Mouse (Mus musculus): ENCODE results near the gene Scaf1. TPM values are rescaled to one million over a fixed set of nuclear protein-coding genes. Genes with fewer than 3 reads are reported as not detected.
A peak's percentile ranks its signal among the peaks of the same experiment; 100 is the strongest.

Scaf1 gene
- polyA plus RNA-seq, 1 experiment, result 219 TPM

GRCm38 (mm10) chr7:44974383-44975116, 41.6 kb downstream of the Scaf1 start, which contains the start of gene Cpt1c:
Cpt1c (minus strand) TSS chr7:44974851.
- H3K27me3 ChIP-seq (replicated peaks), result peaks cover 29% of the 10 kb centered on the region
- peaks cover 45% of the 10 kb centered on the region for H3K36me3 ChIP-seq (replicated peaks; ENCODE audit: low read length)
- peaks cover 61% of the 10 kb centered on the region for H3K4me1 ChIP-seq
- no peaks in the 10 kb centered on the region for H3K9me3 ChIP-seq
- TF ChIP-seq FLI1 (IDR thresholded peaks at IDR 0.05; ENCODE audit: low read length), result no peak
- no peak for TF ChIP-seq GATA1 (IDR thresholded peaks at IDR 0.05; ENCODE audit: borderline replicate concordance, low read length)
- H3K4me3 ChIP-seq (replicated peaks), result peak within 1 kb of the TSS; percentile 83

GRCm38 (mm10) chr7:44973415-44974130, 42.6 kb downstream of the Scaf1 start:
- Histone ChIP-seq H3K4me3 (replicated peaks) (no peak overlapping the region), H3K36me3 (replicated peaks; ENCODE audit: low read length) (peaks cover 36% of the 10 kb centered on the region), H3K27me3 (replicated peaks) (peaks cover 31% of the 10 kb centered on the region), H3K9me3 (no peaks in the 10 kb centered on the region), H3K4me1 (peaks cover 57% of the 10 kb centered on the region)
- TF ChIP-seq FLI1 (IDR thresholded peaks at IDR 0.05; ENCODE audit: low read length) (no peak), GATA1 (IDR thresholded peaks at IDR 0.05; ENCODE audit: borderline replicate concordance, low read length) (no peak)

GRCm38 (mm10) chr7:44971142-44971541, 45.0 kb downstream of the Scaf1 start:
- no peaks in the 10 kb centered on the region for H3K9me3 ChIP-seq
- peaks cover 48% of the 10 kb centered on the region for H3K4me1 ChIP-seq
- H3K36me3 ChIP-seq (replicated peaks; ENCODE audit: low read length), result peaks cover 11% of the 10 kb centered on the region
- TF ChIP-seq GATA1 (IDR thresholded peaks at IDR 0.05; ENCODE audit: borderline replicate concordance, low read length), result no peak
- TF ChIP-seq FLI1 (IDR thresholded peaks at IDR 0.05; ENCODE audit: low read length), result no peak
- H3K4me3 ChIP-seq (replicated peaks), result peak overlapping the region; percentile 93
- peaks cover 40% of the 10 kb centered on the region for H3K27me3 ChIP-seq (replicated peaks)

GRCm38 (mm10) chr7:44970231-44970691, 45.9 kb downstream of the Scaf1 start:
- peak overlapping the region; percentile 93 for H3K4me3 ChIP-seq (replicated peaks)
- TF ChIP-seq FLI1 (IDR thresholded peaks at IDR 0.05; ENCODE audit: low read length) (no peak), GATA1 (IDR thresholded peaks at IDR 0.05; ENCODE audit: borderline replicate concordance, low read length) (no peak)
- peaks cover 48% of the 10 kb centered on the region for H3K4me1 ChIP-seq

GRCm38 (mm10) chr7:44966638-44967037, 49.5 kb downstream of the Scaf1 start:
- Histone ChIP-seq H3K27me3 (replicated peaks) (peaks cover 54% of the 10 kb centered on the region), H3K4me3 (replicated peaks) (no peak overlapping the region), H3K9me3 (no peaks in the 10 kb centered on the region), H3K4me1 (peaks cover 41% of the 10 kb centered on the region), H3K36me3 (replicated peaks; ENCODE audit: low read length) (no peaks in the 10 kb centered on the region)
- TF ChIP-seq FLI1 (IDR thresholded peaks at IDR 0.05; ENCODE audit: low read length) (no peak), GATA1 (IDR thresholded peaks at IDR 0.05; ENCODE audit: borderline replicate concordance, low read length) (no peak)

More at GRCm38 (mm10) chr7:44970231-44970691, 45.9 kb downstream of the Scaf1 start:
- Histone ChIP-seq H3K36me3 (replicated peaks; ENCODE audit: low read length) (peaks cover 4% of the 10 kb centered on the region), H3K9me3 (no peaks in the 10 kb centered on the region), H3K27me3 (replicated peaks) (peaks cover 46% of the 10 kb centered on the region)

- H3K4me1 ChIP-seq, result peaks cover 41% of the 10 kb centered on the region
- H3K27me3 ChIP-seq (replicated peaks), result peaks cover 54% of the 10 kb centered on the region
- H3K9me3 ChIP-seq, result no peaks in the 10 kb centered on the region
- TF ChIP-seq GATA1 (IDR thresholded peaks at IDR 0.05; ENCODE audit: borderline replicate concordance, low read length) (no peak), FLI1 (IDR thresholded peaks at IDR 0.05; ENCODE audit: low read length) (no peak)
- H3K36me3 ChIP-seq (replicated peaks; ENCODE audit: low read length), result no peaks in the 10 kb centered on the region
- no peak overlapping the region for H3K4me3 ChIP-seq (replicated peaks)
Measured at GRCm38 (mm10) chr7:44965975-44966374, 50.2 kb downstream of the Scaf1 start.

- TF ChIP-seq GATA1 (IDR thresholded peaks at IDR 0.05; ENCODE audit: borderline replicate concordance, low read length) (no peak), FLI1 (IDR thresholded peaks at IDR 0.05; ENCODE audit: low read length) (no peak)
- Histone ChIP-seq H3K4me3 (replicated peaks) (no peak overlapping the region), H3K4me1 (peaks cover 38% of the 10 kb centered on the region), H3K9me3 (no peaks in the 10 kb centered on the region), H3K36me3 (replicated peaks; ENCODE audit: low read length) (no peaks in the 10 kb centered on the region), H3K27me3 (replicated peaks) (peaks cover 53% of the 10 kb centered on the region)
Measured at GRCm38 (mm10) chr7:44964990-44965389, 51.2 kb downstream of the Scaf1 start.

GRCm38 (mm10) chr7:44962831-44963230, 53.3 kb downstream of the Scaf1 start:
- no peaks in the 10 kb centered on the region for H3K9me3 ChIP-seq
- H3K27me3 ChIP-seq (replicated peaks), result peaks cover 59% of the 10 kb centered on the region
- H3K4me3 ChIP-seq (replicated peaks), result peak overlapping the region; percentile 79
- H3K4me1 ChIP-seq, result peaks cover 42% of the 10 kb centered on the region
- H3K36me3 ChIP-seq (replicated peaks; ENCODE audit: low read length), result no peaks in the 10 kb centered on the region
- TF ChIP-seq FLI1 (IDR thresholded peaks at IDR 0.05; ENCODE audit: low read length), result no peak
- no peak for TF ChIP-seq GATA1 (IDR thresholded peaks at IDR 0.05; ENCODE audit: borderline replicate concordance, low read length)

- no peaks in the 10 kb centered on the region for H3K36me3 ChIP-seq (replicated peaks; ENCODE audit: low read length)
- peaks cover 63% of the 10 kb centered on the region for H3K27me3 ChIP-seq (replicated peaks)
- peak overlapping the region; percentile 79 for H3K4me3 ChIP-seq (replicated peaks)
- H3K9me3 ChIP-seq, result no peaks in the 10 kb centered on the region
- TF ChIP-seq GATA1 (IDR thresholded peaks at IDR 0.05; ENCODE audit: borderline replicate concordance, low read length), result no peak
- no peak for TF ChIP-seq FLI1 (IDR thresholded peaks at IDR 0.05; ENCODE audit: low read length)
- H3K4me1 ChIP-seq, result peaks cover 46% of the 10 kb centered on the region
Measured at GRCm38 (mm10) chr7:44962337-44962736, 53.8 kb downstream of the Scaf1 start.

- no peaks in the 10 kb centered on the region for H3K36me3 ChIP-seq (replicated peaks; ENCODE audit: low read length)
Measured at GRCm38 (mm10) chr7:44960512-44960910, 55.7 kb downstream of the Scaf1 start.

More at GRCm38 (mm10) chr7:44960512-44960910, 55.7 kb downstream of the Scaf1 start:
- TF ChIP-seq FLI1 (IDR thresholded peaks at IDR 0.05; ENCODE audit: low read length) (no peak), GATA1 (IDR thresholded peaks at IDR 0.05; ENCODE audit: borderline replicate concordance, low read length) (no peak)
- Histone ChIP-seq H3K4me1 (peaks cover 45% of the 10 kb centered on the region), H3K9me3 (no peaks in the 10 kb centered on the region), H3K27me3 (replicated peaks) (peaks cover 52% of the 10 kb centered on the region), H3K4me3 (replicated peaks) (no peak overlapping the region)

Measured in megakaryocyte, embryonic 14.5 days (primary cell).